32 mouse cellular contexts compared by ENCODE assay signal in genomic region chr6:128650187-128650586, GRCm38 (mm10). TPM values are rescaled to one million over a fixed set of nuclear protein-coding genes. Genes with fewer than 3 reads are reported as not detected.
A peak's percentile ranks its signal among the peaks of the same experiment; 100 is the strongest.
DNase-seq lines count a peak whose midpoint lies in the region; ATAC-seq and TF ChIP-seq lines count a peak whose summit lies in the region.
"Had no signal": no experiment of that assay in that cellular context is flagged by ENCODE, and none has a peak within 500 bp of the region (broad histone marks: within the 10 kb centered on the region; RNA-seq: fewer than 3 reads in every experiment).

No protein-coding gene starts in this region.

- DNase-seq in heart, adult 11 months: peak; percentile 31
- no peak for DNase-seq in heart, adult 2 months
- DNase-seq in lung, postnatal 14 days: no peak
- peak; percentile 3 for DNase-seq in kidney, postnatal 0 days (ENCODE audit: low spot score)
- peak; percentile 18 for DNase-seq in lung, postnatal 36 days
- no peak for DNase-seq in thymus, adult 18-20 months
- DNase-seq: adrenal gland, postnatal 25 days; cerebellum, adult 18-20 months; cerebellum, postnatal 25 days; embryo, embryonic 11 days; forebrain, postnatal 0 days; right cerebral cortex, postnatal 14 days had no signal

- H3K9me3 ChIP-seq in lung, embryonic 15.5 days: no peaks in the 10 kb centered on the region
- no peaks in the 10 kb centered on the region for H3K9me3 ChIP-seq in kidney, postnatal 0 days (replicated peaks; ENCODE audit: low read length)
- H3K9me3 ChIP-seq: heart, embryonic 13.5 days; hindbrain, embryonic 13.5 days; midbrain, embryonic 10.5 days; stomach, embryonic 15.5 days had no signal

- intact Hi-C loops in heart, adult 2 months (cut with DNase I): loop anchor here (10.0 kb wide), 1 partner anchor 235 kb away; the partner anchor contains the start of gene Clec2i

- no peaks in the 10 kb centered on the region for H3K27me3 ChIP-seq in heart, adult 2 months (ENCODE audit: control insufficient read depth, insufficient read depth, low read length)
- H3K27me3 ChIP-seq in lung, embryonic 15.5 days: no peaks in the 10 kb centered on the region
- H3K27me3 ChIP-seq in kidney, postnatal 0 days (ENCODE audit: insufficient read depth, low read length): no peaks in the 10 kb centered on the region
- H3K27me3 ChIP-seq: heart, embryonic 13.5 days; hindbrain, embryonic 13.5 days; Patski; stomach, embryonic 15.5 days had no signal

- no peak for TF ChIP-seq EP300 in heart, adult 2 months (IDR thresholded peaks at IDR 0.05; ENCODE audit: insufficient read depth, low read depth, low read length)

- TF ChIP-seq CTCF in heart, adult 2 months (IDR thresholded peaks at IDR 0.05): no peak
- TF ChIP-seq CTCF in kidney, postnatal 0 days (IDR thresholded peaks at IDR 0.05; ENCODE audit: low read depth): no peak

- no peaks in the 10 kb centered on the region for H3K36me3 ChIP-seq in heart, adult 2 months (ENCODE audit: control insufficient read depth, insufficient read depth, low read length)
- H3K36me3 ChIP-seq in lung, embryonic 15.5 days: no peaks in the 10 kb centered on the region
- H3K36me3 ChIP-seq in kidney, postnatal 0 days (ENCODE audit: insufficient read depth, low read length): no peaks in the 10 kb centered on the region
- H3K36me3 ChIP-seq: heart, embryonic 13.5 days; hindbrain, embryonic 13.5 days; midbrain, embryonic 10.5 days; stomach, embryonic 15.5 days had no signal

- no peak overlapping the region for H3K4me2 ChIP-seq in lung, embryonic 15.5 days
- no peak overlapping the region for H3K4me2 ChIP-seq in kidney, postnatal 0 days (ENCODE audit: low read length)
- H3K4me2 ChIP-seq: heart, embryonic 13.5 days; hindbrain, embryonic 13.5 days; stomach, embryonic 15.5 days had no signal

- peak; percentile 63; the same call in 1 of the 2 replicates for ATAC-seq in lung, embryonic 15.5 days (ENCODE audit: borderline replicate concordance, extremely low read depth, low FRiP score, low TSS enrichment)
- ATAC-seq in kidney, postnatal 0 days (replicated peaks; ENCODE audit: low FRiP score, low read depth): 0 out of 2 replicates have a peak, but pooled peaks have one; percentile 43
- ATAC-seq in erythroblast, adult 5-6 weeks (replicated peaks; ENCODE audit: low FRiP score, poor library complexity, severe bottlenecking): no peak
- ATAC-seq: CD4-positive, CD25-positive, alpha-beta regulatory T cell, adult 4 months; forebrain, postnatal 0 days; Patski had no signal

- H3K27ac ChIP-seq in heart, adult 2 months: no peak overlapping the region
- no peak overlapping the region for H3K27ac ChIP-seq in lung, embryonic 15.5 days
- H3K27ac ChIP-seq in kidney, postnatal 0 days: no peak overlapping the region
- H3K27ac ChIP-seq: heart, embryonic 13.5 days; hindbrain, embryonic 13.5 days; midbrain, embryonic 10.5 days; stomach, embryonic 15.5 days had no signal

- H3K4me3 ChIP-seq in heart, adult 2 months: no peak overlapping the region
- H3K4me3 ChIP-seq in lung, embryonic 15.5 days: no peak overlapping the region
- no peak overlapping the region for H3K4me3 ChIP-seq in kidney, postnatal 0 days (replicated peaks; ENCODE audit: low read depth, low read length)
- H3K4me3 ChIP-seq: heart, embryonic 13.5 days; hindbrain, embryonic 13.5 days; midbrain, embryonic 10.5 days; stomach, embryonic 15.5 days had no signal

- 83% methylated on average over 1 of the region's 1 CpGs for WGBS in heart, adult 2 months
- WGBS in lung, embryonic 15.5 days: 35% methylated on average over 1 of the region's 1 CpGs
- WGBS in kidney, postnatal 0 days: 58% methylated on average over 1 of the region's 1 CpGs

- no peaks in the 10 kb centered on the region for H3K4me1 ChIP-seq in heart, adult 2 months (ENCODE audit: control insufficient read depth, insufficient read depth, low read length)
- H3K4me1 ChIP-seq in lung, embryonic 15.5 days: 0 out of 2 replicates have a peak, but pooled peaks cover 6% of the 10 kb centered on the region
- no peaks in the 10 kb centered on the region for H3K4me1 ChIP-seq in kidney, postnatal 0 days (replicated peaks; ENCODE audit: insufficient read depth, low read length)
- H3K4me1 ChIP-seq: hindbrain, embryonic 13.5 days; midbrain, embryonic 10.5 days had no signal

- TF ChIP-seq POLR2A in heart, adult 2 months (IDR thresholded peaks at IDR 0.05; ENCODE audit: insufficient read depth, low read depth, low read length): no peak

- H3K9ac ChIP-seq in heart, adult 2 months (ENCODE audit: low read depth, low read length): no peak overlapping the region
- H3K9ac ChIP-seq in lung, embryonic 15.5 days: no peak overlapping the region
- no peak overlapping the region for H3K9ac ChIP-seq in kidney, postnatal 0 days (ENCODE audit: low read depth, low read length)
- H3K9ac ChIP-seq: forebrain, postnatal 0 days; heart, embryonic 13.5 days; hindbrain, embryonic 13.5 days; stomach, embryonic 15.5 days had no signal

- no peaks in the 10 kb centered on the region for H3K79me2 ChIP-seq in heart, adult 2 months (replicated peaks; ENCODE audit: control insufficient read depth, insufficient read depth, low read length)

RNA-seq across cellular contexts. Expression of gene Clec2h, which starts 12.0 kb away (rescaled TPM):
- total RNA-seq in heart, adult 2 months (2021): 1 to 10 TPM in 1 of 2 experiments, under 1 TPM in 1; 0.89 to 1.0 TPM
- not detected in 2 replicates for polyA plus RNA-seq in heart, adult 2 months (2012; rRNA removed)
- polyA plus RNA-seq in lung, embryonic 15.5 days (2015; fragmentation: Nextera tagmentation; extraction: Ambion mirVana): not detected in 2 replicates
- polyA plus RNA-seq in kidney, postnatal 0 days (2015; fragmentation: Nextera tagmentation; extraction: Ambion mirVana): 1.9 and 2.2 TPM in 2 replicates
- not detected in 2 replicates for total RNA-seq in erythroblast, adult 5-6 weeks (2015; ENCODE audit: low replicate concordance)
- total RNA-seq in erythroblast, adult 5-6 weeks (2017; ENCODE audit: low replicate concordance): 0.42 TPM in 1 of 2 replicates, not detected in the other
- total RNA-seq: ES-E14; forebrain, postnatal 0 days; gastrocnemius, adult 18-20 months; layer of hippocampus, postnatal 10 days; midbrain, postnatal 0 days; neutrophil, adult 5-6 weeks had no signal
- polyA plus RNA-seq: CD4-positive, CD25-positive, alpha-beta regulatory T cell, adult 4 months; embryonic facial prominence, embryonic 14.5 days; forebrain, postnatal 0 days; heart, embryonic 13.5 days; hindbrain, embryonic 13.5 days; limb, embryonic 11.5 days; lung, embryonic 16.5 days; midbrain, embryonic 10.5 days; midbrain, postnatal 0 days; Patski; thymus, postnatal 0 days; urinary bladder, adult 2 months had no signal

RNA-seq across cellular contexts. Expression of gene Klrb1a, which starts 26.9 kb away (rescaled TPM):
- total RNA-seq in heart, adult 2 months (2021): not detected
- polyA plus RNA-seq in heart, adult 2 months (2012; rRNA removed): 0.20 and 0.59 TPM in 2 replicates
- polyA plus RNA-seq in lung, embryonic 15.5 days (2015; fragmentation: Nextera tagmentation; extraction: Ambion mirVana): not detected in 2 replicates
- 0.54 and 0.66 TPM in 2 replicates for polyA plus RNA-seq in kidney, postnatal 0 days (2015; fragmentation: Nextera tagmentation; extraction: Ambion mirVana)
- not detected in 2 replicates for total RNA-seq in erythroblast, adult 5-6 weeks (2015; ENCODE audit: low replicate concordance)
- 2.0 TPM in 1 of 2 replicates, not detected in the other for total RNA-seq in erythroblast, adult 5-6 weeks (2017; ENCODE audit: low replicate concordance)
- total RNA-seq: adrenal gland, postnatal 25 days; ES-E14; forebrain, postnatal 0 days; gastrocnemius, adult 18-20 months; heart, postnatal 25 days; layer of hippocampus, postnatal 10 days; midbrain, postnatal 0 days; neutrophil, adult 5-6 weeks had no signal
- polyA plus RNA-seq: CD4-positive, CD25-positive, alpha-beta regulatory T cell, adult 4 months; embryonic facial prominence, embryonic 14.5 days; forebrain, postnatal 0 days; heart, embryonic 13.5 days; hindbrain, embryonic 13.5 days; intestine, embryonic 14.5 days; limb, embryonic 11.5 days; lung, embryonic 16.5 days; midbrain, embryonic 10.5 days; midbrain, postnatal 0 days; Patski; stomach, embryonic 15.5 days had no signal

Comparison
In these comparisons a context has a peak if more than half of its experiments do, and no peak if none do; other contexts are left out.
1. DNase-seq: peak in heart, adult 11 months (single experiment), kidney, postnatal 0 days (single experiment) and lung, postnatal 36 days (single experiment); none in heart, adult 2 months (0 of 2), lung, postnatal 14 days (single experiment) and thymus, adult 18-20 months (0 of 2).